Mouse (Mus musculus) cerebellum, adult 8-10 months (tissue): ENCODE measurements around the gene Gsta3.

Source experiments
- DNase-seq: peaks from one replicate; pipeline ENCODE4 v3.0.0; 2022

Gene Gsta3

GRCm38 (mm10) chr1:21304174-21304573, 63.8 kb downstream of the Gsta3 start:
- DNase-seq, result no peak

DNA sequence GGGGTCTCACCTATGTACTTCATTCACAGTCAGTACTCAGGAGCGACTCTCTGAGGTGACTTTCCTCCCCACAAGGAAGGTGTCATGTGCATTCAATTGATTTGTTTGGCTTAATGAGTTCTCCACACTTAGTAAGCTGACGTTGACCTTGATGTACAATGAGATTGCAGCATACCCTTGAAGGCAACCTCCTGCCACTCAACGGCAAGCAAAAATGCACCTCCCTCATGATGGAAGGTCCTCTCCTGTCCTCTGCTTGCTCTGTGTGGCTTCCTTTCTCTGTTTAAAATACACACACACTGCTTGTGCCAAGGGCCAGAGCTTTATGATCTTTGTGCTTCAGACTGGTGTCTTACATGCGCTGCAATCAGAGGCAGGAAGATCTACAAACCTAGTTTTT, 64.3 kb downstream of the Gsta3 start:
- DNase-seq, result no peak

GRCm38 (mm10) chr1:21305443-21305842, 65.1 kb downstream of the Gsta3 start:
- no peak for DNase-seq

- no peak for DNase-seq
Measured at GRCm38 (mm10) chr1:21314336-21314735, 73.9 kb downstream of the Gsta3 start.
